Mouse (Mus musculus): ENCODE data around the gene Sept1. TPM values are rescaled to one million over a fixed set of nuclear protein-coding genes. Genes with fewer than 3 reads are reported as not detected.
A peak's percentile ranks its signal among the peaks of the same experiment; 100 is the strongest.

Sept1 gene
- polyA plus RNA-seq, 3 experiments from 2014 or later, result 783 to 927 (median 807) TPM

DNA sequence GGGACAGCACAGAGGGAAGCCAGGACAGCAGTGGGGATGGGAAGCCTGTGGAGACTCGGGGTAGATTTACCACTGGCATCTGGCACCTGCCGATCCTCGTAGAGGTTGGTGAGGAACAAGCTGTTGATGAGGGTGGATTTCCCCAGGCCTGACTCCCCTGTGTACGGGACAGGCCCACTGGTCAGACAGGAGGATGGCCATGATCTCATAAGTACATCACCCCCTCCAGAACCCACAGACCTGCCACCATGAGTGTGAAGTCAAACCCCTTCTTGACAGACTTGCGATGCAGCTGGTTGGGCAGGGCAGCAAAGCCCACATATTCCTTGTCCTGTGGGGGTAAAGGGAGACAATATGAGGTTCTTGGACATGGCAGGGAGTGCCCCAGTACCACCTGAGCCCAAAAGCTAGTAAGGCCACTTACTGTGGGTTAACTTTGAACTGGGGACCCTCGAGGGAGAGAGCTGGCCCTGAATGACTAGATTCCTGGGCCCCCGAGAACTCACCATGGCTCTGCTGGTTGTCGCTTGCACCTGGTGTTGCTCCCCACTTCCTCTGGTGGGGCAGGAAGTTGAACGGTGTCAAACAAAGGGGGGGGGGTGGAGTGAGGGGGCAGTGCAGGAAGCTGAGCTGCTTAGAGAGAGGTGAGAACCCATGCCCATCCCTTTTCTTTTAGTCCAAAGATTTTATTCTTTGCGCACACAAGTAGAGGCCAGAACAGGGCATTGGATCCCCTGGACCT is 14.9 kb downstream of the Sept1 start:
- ATAC-seq, result peak; percentile 77

DNA sequence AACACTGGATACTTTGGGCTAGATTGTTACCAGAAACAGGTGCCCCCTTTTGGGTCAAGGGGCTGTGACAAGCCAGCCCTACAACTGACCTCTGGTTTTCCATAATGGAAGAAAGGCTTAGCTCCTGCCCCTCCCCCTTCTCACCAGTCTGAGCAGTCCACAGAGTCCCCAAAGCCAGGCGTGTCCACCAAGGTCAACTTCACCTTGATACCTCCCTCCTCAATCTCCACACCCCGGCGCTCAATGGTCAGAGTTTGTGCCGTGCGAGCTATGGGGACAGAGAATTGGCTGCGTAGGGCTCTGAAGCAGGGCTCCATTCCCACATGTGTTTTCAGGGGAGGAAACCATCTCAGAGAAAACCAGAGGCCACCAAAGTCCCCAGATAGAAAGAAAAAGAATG is 15.5 kb downstream of the Sept1 start:
- no peak for ATAC-seq

DNA sequence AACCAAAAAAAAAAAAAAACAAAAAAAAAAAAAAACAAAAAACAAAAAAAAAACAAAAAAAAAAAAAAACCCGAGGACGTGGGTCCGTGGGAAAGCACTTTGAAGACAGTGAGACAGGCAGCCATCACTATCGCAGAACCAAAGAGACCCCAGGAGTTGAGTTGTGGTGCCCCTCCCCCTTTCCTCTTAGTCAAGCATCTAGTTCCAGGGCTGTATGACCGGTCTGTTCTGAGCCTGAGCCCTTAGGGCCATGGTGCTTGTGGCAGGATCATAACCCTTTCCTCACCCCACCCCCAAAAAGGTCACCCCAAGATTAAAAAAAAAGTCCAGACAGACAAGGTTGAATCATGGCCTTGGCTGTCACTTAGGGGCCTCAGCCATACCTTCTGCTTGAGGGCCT is 16.6 kb downstream of the Sept1 start:
- ATAC-seq, result no peak

DNA sequence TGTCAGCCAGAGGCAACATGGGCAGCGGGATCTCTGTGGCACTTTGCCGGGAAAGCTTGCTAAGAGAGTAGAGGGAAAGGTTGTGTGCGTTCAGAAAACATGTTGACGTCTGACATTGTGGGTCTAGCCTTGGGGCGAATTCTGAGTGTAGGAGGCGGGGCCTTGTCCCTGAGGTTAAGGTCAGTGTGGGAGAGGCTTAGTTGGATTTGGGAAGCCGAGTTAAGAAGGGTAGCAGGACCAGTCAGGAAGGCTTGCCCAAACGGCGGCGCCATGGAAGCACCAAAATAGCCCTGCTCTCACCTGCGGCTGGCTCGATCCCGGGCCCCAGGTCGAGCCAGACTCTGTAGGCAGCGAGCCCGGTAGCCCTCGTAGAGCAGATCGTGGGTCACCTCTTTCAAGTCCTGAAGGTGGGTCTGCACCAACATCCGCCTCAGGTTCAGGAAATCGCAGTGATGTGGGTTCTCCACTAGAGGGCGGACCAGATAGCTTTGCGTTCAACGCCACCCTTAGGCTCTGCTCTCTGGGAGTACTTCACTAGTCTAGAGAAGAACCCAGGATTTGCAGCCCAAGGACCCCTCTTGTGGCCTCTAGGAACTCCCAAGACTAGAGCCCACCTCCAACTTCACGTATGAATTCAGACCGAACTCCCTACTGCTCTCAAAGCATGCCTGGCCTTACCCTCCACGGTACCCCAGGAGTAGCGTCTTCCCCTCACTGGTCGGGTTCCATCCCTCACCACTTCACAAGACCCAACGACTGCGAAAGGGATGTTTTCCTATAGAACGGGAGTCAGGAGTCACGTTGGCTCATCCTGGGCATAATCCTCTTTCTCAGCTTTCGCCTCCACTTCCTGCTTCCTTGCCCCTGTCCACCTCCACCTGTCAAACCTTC is 17.7 kb downstream of the Sept1 start:
- peak; percentile 58 for ATAC-seq

DNA sequence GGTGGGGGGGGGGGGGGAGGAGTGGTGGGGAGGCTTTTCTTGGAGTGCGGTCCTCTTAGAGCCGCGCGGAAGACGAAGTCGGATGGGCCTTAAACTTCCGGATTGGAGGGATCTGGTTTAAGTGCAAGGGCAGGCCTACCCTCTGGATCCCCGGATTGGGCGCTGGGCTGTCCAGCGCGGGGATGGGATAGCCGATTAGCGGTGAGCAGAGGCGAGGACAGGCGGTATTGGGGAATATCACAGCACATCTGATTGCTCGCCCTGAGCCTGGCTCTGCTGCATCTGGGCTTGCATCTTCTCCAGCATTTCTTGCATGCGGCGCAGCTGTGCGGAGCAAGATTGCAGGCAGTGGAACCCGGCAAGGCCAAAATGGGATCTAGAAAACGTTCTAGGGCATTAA is 18.4 kb downstream of the Sept1 start:
- no peak for ATAC-seq

DNA sequence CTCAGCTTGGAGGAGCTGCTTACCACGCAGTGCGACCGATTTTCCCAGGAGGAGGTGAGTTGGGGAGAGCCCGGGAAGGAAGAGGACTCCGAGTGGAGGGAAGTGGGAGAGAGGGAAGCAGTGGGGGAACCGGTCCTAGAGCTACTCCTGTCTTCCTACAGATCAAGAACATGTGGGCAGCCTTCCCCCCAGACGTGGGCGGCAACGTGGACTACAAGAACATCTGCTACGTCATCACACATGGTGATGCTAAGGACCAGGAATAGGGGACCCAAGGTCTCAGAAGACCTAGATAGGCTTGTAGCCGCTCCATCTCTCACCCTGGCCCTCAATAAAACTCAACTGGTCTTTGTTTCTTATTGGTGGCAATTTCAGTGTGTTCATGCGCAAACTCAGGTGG is 19.0 kb downstream of the Sept1 start:
- ATAC-seq, result no peak

DNA sequence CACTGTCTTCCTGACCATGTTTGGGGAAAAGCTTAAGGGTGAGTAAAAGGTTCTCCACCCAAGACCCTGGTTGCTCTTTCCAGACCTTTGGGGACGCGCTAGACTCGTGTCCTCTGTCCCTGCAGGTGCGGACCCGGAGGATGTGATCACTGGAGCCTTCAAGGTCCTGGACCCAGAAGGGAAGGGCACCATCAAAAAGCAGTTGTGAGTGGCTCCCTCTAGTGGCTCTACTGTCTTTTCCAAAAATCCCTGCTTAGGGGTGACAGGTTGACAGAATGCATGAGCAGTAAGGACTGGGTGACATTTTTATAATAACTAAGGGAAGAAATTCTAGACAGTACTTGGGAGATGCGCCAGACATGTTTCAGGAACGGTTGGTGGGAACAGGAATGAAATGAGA is 19.4 kb downstream of the Sept1 start:
- no peak for ATAC-seq

DNA sequence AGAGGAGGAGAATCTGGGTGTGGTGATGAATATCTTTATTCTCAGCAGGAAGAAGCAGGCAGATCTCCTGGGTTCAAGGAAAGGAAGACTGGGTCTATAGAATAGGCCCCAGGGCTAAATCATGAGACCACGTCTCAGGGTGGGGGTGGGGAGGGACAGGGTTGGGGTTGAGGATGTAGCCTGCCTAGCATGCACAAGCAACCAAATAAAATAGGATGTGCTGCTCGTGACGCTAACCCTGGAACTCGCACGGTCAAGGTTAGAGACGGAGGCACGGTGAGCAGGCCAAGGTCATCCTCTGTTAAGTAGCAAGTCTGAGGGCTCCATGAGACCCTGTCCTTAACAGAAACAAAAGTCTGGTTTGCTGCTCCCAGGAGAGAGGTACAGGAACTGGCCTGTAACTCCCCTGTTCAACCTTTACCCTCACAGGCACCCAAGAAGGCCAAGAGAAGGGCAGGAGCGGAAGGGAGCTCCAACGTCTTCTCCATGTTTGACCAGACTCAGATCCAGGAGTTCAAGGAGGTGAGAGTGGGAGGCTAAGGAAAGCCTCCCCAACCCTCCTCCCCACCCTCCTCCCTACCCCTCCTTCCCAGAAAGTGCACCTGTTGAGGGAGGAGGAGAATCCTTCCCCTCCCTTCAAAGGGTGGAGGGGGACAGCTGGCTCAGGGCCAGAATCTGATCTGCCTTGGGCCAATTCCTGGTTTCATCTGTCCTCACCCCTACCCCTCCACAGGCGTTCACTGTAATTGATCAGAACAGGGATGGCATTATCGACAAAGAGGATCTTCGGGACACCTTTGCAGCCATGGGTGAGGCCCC is 20.3 kb downstream of the Sept1 start:
- ATAC-seq, result no peak

DNA sequence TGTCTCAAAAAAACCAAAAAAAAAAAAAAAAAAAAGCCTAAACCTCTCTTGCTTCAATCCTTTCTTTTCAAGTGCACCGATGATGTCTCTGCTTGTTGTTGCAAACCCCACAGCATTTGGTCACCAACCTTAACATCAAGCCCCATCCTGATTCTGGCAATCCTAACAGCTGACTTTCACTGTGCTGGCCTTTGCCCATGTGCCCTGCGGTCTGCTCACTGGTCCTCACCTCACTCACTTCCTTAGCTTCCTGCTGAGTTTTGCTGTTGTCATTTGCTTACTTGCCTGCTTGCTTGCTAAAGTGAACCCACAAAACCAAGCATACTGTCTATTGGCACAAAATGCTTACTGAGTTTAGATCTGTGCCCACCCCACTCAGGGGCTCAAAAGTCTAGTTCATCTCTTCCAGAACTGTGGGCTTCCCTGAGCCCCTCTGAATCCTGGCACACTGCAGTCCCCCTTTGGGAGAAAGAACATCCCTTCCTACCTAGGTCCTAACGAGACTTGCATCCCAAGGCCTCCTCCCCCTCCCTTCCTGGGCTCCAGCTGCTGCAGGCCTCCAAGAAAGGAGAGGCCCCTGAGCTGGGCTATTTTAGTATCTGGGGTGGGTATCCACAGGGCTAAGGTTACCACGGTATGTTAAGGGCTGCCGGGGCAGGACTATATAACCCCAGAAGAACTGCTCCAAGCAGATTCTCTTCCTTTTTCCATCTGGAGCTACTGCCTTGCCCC is 21.8 kb downstream of the Sept1 start:
- ATAC-seq, result no peak

DNA sequence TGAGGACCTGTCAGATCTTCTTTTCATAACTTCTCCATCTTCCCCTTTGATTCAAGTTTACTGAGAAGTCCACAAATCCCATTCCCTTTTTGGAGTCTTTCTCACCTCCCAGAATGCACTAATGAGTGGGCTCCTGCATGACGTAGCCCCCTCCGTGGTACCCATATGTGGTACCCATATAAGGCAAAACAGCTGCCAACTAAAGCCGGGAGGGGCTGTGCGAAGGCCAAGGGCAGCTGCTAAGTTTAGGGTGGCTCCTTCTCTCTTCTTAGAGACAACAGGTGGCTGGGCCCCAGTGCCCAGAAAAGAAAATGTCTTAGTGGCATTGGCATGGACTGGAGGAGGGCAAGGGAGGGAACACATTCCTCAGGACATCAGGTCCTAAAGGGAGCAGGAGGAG is 22.7 kb downstream of the Sept1 start:
- ATAC-seq, result no peak

DNA sequence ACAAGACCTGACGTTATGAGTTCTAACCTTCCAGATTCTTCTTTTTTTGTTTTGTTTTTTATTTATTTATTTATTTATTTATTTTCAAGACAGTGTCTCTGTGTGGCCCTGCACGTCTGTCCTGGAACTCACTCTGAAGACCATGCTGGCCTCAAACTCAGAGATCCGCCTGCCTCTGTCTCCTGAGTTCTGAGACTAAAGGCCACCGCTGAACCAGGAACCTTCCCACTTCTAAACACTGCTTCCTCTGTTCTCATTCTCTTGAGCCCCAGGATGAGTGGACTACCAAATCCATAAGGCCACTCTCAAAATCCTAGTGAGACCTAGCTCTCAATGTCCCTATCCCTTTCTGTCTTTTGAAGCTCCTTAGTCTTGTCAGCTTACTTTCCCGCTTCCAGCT is 23.1 kb downstream of the Sept1 start:
- ATAC-seq, result no peak

DNA sequence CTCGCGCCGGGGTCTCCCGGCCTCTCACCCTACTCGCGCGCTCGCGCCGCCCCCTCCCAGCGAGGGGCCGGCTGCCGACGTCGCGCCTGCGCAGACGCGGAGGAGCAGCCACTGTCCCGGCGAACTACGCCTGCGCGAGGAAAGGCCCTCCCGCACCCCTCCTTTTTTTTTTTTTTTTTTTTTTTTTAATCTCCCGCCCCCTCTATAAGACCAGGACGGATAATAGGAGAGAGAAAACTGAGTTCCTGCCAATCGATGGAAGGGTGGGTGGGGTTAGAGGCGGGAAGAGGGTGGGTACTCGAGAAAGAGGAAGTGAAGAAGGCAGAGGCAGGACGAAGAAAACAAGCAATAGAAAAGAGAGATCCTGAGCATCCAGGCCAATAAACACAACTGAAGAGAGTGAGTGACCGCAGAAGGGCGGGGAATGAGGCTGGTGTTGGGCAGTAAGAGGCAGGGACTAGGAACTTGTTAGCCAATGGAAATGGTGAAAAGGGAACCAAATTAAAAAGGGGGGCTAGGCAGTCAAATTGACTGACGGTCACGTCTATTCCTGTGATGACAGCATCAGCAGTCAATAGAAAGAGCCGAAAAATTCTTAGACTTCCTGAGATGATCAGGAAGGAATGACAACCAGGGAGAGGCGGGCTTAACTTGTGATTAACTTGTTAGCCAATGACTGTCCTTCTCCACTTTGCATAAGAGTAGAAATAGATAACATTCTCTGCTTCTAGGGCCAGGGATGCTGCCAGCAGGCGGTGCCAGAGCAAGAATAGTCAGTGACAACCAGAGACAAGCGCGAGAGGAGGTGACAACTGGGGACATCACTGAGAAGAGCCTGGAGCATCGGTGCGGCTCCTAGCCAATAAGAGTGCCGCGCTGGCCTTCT is 24.1 kb downstream of the Sept1 start, which contains the start of gene Mylpf:
Mylpf (plus strand) TSS at position 338 of the 886 bp plus-strand sequence.
- ATAC-seq, result peak; percentile 87

DNA sequence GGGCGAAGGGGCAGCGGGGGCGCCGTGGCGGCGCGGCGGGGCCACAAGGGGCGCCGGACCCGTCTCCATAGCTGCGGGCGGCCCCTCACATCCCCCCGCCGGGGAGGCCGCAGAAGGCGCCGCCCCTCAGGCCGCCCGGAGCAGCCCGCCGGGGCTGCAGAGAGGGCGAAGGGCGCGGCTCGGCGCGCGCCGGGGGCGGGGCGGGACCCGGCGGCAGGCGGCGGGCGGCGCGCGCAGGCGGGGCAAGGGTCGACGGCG is 24.7 kb downstream of the Sept1 start, which contains the start of gene Tbc1d10b:
Tbc1d10b (minus strand) TSS at position 174 of the 258 bp plus-strand sequence.
- ATAC-seq, result no peak

DNA sequence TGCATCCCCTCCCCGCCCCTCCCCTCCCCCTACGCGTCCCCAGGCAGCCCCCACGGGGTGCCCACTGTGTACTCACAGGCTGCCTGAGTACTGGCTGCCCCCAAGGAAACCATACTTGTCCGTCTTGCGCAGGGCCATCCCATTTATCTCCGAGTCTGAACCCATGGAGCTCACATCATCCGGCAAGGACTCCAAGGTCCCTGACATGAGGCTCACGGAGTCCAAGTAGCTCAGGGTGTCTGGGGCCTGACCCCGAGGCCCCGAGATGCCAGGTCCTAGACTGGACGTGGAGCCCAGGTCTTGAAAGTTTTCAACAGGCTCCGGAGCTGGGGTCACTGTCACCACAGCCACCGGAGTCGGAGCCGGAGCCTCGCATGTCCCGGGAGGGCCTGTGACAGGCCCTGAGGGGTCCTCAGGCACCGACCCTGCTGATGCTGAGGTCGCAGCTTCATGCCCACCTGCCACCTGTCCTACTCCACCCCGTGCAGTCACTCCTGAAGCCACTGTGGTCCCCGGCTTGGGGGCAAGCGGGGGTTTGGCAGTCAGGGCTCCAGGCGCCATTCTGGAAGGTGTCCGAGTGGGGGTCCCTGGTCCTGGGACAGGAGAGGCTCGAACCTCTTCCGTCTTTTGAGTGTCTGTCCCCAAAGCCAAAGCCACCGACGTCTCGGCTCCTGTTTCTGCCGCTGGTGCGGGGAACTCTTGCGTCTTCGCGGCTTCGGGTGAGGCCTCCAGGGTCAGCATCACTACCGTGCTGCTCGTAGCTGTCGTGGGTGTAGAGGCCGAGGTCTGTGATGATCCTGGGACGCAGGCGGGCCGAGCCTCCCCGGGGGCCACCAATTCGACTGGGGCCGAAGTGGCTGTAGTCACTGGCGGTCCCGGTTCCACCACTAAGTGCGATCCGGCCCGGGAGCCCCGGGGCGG is 25.3 kb downstream of the Sept1 start:
- ATAC-seq, result no peak

DNA sequence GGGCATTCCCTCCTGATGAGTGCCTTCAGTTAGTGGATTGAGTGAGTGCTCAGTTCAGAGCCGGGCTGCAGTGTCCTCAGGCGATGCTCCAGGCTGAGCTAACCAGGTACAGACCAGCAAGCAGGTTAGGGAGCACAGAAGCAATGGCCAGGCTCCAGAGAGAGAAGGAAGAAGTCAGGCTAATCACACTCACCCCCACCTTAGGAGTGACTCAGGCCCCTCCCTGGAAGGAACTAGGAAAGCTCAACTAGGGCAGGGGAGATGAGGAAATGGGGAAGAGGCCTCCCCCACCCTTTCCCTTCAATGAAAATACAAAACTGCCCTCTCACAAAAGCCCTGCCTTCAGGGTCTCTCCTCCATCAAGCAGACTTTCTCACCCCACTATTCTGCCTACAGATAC is 26.3 kb downstream of the Sept1 start:
- no peak for ATAC-seq

DNA sequence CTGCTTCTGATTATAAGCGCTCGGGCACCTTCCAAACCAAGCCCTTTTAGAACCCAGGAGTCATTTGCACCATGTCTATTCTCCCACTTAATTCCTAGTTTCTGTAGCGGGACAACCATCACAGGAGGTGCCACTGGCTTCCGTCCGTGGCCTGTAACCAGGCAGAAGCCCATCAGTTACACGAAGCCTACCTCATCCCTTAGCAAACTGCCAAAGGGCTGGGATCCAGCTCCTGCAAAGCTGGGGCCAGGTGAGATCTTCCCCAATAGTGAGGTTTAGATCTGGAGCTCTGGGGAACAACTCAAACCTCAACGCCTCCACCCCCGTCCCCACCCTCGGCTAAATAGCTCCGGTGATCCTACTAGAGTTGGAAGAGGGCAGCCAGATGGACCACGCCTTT is 36.4 kb downstream of the Sept1 start:
- ATAC-seq, result no peak

DNA sequence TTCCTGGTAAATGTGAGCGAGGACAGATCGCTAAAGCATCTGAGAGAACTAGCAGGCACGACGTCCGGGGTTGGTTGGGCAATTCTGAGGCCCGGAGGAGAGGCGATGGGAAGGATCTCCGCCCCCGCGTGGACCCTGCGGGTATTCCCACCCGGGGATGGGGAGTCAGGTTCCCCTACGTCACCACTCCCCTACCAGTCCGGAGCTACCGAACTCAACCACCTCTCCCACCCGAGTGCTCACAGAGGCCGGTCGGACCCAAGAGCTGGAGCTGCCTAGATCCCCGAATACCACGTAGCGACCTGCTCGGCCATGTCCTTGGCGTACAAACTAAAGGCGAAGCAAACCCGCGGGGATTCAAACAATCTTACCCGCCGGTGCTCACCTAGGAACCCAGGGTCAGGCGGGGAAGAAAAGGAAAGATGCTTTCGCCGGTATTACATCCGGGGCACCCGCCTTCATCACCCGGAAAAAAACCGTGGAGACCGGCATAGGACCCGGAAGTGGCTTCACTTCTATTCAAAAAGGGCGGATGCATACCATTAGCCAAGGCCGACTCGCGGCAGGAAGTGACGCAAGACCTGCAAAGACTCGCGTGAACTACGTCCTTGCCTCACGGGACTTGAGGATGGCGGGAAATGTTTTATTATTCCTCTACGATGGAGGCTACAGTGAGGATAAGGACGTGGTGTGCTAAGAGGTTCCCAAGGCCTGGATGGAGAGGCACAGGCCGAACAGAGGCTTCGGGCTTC is 37.2 kb downstream of the Sept1 start, which contains the start of gene Cd2bp2:
Cd2bp2 (minus strand) TSS at position 507 of the 752 bp plus-strand sequence.
- peak; percentile 100 for ATAC-seq

DNA sequence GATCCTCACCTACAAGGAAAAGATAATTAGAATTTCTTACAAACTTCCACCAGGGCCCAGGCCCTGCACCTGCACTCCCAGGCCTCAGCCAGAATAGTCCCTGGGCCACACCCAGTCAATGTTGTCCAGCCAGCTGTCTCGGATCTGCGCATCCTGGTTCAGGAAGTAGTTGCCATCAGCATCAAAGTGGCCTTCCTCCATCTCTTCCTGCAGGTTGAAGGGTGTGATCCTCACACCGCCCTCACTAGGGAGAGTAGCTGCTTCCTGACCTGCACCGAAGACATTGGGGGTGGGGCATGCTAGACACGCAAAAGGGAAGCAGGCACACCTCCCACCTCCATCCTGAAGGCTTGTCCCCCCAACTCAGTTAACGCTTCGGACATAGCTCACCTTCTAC is 38.3 kb downstream of the Sept1 start:
- ATAC-seq, result no peak

DNA sequence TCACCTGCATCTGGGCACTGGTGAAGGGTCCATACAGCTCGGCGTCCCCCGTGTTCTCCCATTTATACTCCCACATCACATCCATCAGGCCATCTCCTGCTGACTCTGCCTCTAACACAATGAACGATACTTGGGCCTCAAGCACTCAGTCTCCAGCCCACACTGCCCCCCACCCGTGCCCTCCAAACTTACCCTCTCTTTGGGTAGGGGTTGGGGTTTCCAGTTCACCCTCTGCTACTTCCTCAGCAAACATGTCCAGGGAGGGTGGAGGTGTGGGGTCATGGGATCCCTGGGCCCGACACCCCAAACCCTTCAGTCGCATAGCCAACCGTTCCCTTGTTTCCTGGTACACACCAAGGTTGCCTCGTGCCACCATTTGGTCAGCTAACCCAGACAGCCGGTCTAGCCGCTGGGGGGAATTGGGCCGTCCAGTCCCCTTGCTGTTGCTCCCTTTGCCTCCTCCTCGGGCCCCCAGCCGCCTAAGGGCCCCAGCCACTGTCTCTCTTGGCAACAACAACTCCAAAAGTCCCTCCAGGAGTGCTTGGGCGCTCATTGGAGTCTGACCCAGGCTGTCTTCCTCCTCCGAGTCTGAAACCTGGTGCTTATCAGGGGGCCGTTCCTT is 38.8 kb downstream of the Sept1 start:
- no peak for ATAC-seq
